Comparison of ENCODE assay signal across 8 mouse cellular contexts in the genomic region with DNA sequence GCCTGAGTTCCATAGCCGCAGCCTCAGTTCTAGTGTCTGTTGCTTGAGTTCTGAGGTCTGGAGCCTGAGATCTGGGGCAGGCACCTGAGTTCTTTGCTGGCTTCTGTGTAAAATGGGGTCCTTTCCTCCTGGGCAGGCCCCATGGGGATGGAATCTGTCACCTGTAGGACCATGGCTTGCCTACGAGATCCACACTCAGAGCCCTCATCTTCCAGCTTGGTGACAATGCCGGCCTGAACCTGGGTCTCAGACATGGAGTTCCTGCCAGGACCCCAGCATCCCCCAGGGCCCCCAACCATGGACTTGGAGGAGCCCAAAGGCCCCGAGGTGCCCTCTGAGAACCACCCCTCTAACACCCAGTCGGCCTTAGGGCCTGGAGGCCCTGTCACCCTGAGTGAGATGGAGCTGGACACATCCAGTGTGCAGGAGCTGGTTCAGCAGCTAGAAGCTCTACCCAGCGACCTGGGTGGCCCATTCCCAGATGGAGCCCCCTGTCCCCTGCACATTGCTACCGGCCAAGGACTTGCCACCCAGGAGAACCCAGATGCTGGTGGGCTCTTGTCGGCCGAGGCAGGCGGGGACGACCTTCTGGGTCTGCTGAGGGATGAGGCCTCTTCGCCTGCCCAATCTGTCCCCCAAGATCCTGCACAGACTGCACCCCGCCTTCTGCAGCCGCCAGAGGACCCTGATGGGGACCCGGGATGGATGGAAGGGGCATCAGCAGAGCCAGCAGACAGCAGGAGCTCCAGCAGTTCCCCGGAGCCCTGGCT. TPM values are rescaled to one million over a fixed set of nuclear protein-coding genes. Genes with fewer than 3 reads are reported as not detected.
DNase-seq lines count a peak whose midpoint lies in the region; ATAC-seq and TF ChIP-seq lines count a peak whose summit lies in the region.

No protein-coding gene starts in this region.

- no peaks in the 10 kb centered on the region for H3K27me3 ChIP-seq in heart, embryonic 12.5 days (replicated peaks)
- H3K27me3 ChIP-seq in forebrain, postnatal 0 days (ENCODE audit: insufficient read depth, low read length) = no peaks in the 10 kb centered on the region
- no peaks in the 10 kb centered on the region for H3K27me3 ChIP-seq in liver, embryonic 16.5 days (ENCODE audit: control insufficient read depth, insufficient read depth, low read depth, low read length)

- DNase-seq in heart, postnatal 25 days (ENCODE audit: low spot score) = no peak
- DNase-seq in ES-E14 (ENCODE audit: low read depth, low spot score) (no peak), adipocyte (ENCODE audit: low spot score) (no peak)
- DNase-seq in forebrain, postnatal 0 days = no peak
- DNase-seq in urinary bladder, postnatal 4 days (ENCODE audit: low spot score in 2 of 2) = no peak
- DNase-seq in adrenal gland, postnatal 10 days = no peak

- no peak overlapping the region for H3K27ac ChIP-seq in heart, embryonic 12.5 days (ENCODE audit: poor library complexity, severe bottlenecking)
- no peak overlapping the region for H3K27ac ChIP-seq in ES-E14 (ENCODE audit: insufficient read depth, low read depth, low read length, poor library complexity, severe bottlenecking)
- H3K27ac ChIP-seq in forebrain, postnatal 0 days (ENCODE audit: low read depth, low read length) = no peak overlapping the region
- peak overlapping the region; percentile 49; the same call in 1 of the 2 replicates for H3K27ac ChIP-seq in liver, embryonic 16.5 days (ENCODE audit: low read length)

- ATAC-seq in heart, embryonic 12.5 days (ENCODE audit: insufficient number of reproducible peaks, low FRiP score) = no peak
- ATAC-seq in forebrain, postnatal 0 days = no peak
- ATAC-seq in liver, embryonic 16.5 days (ENCODE audit: low read depth) = no peak

- no peaks in the 10 kb centered on the region for H3K9me3 ChIP-seq in heart, embryonic 12.5 days (replicated peaks)
- no peaks in the 10 kb centered on the region for H3K9me3 ChIP-seq in ES-E14 (ENCODE audit: control insufficient read depth, insufficient read depth, low read depth, low read length)
- H3K9me3 ChIP-seq in forebrain, postnatal 0 days (ENCODE audit: low read length) = no peaks in the 10 kb centered on the region
- no peaks in the 10 kb centered on the region for H3K9me3 ChIP-seq in liver, embryonic 16.5 days (replicated peaks; ENCODE audit: control insufficient read depth, low read length)

- peak overlapping the region; percentile 87 for H3K4me2 ChIP-seq in heart, embryonic 12.5 days
- peak overlapping the region; percentile 75 for H3K4me2 ChIP-seq in forebrain, postnatal 0 days (ENCODE audit: low read depth)
- H3K4me2 ChIP-seq in liver, embryonic 16.5 days (ENCODE audit: low read depth, low read length) = peak overlapping the region; percentile 68

- H3K9ac ChIP-seq in heart, embryonic 12.5 days = peak overlapping the region; percentile 92
- H3K9ac ChIP-seq in ES-E14 (ENCODE audit: insufficient read depth, low read depth, low read length, poor library complexity, severe bottlenecking) = peak overlapping the region; percentile 93
- H3K9ac ChIP-seq in forebrain, postnatal 0 days = peak overlapping the region; percentile 63
- peak overlapping the region; percentile 83 for H3K9ac ChIP-seq in liver, embryonic 16.5 days (ENCODE audit: low read depth, low read length)

- H3K36me3 ChIP-seq in heart, embryonic 12.5 days = peaks cover 58% of the 10 kb centered on the region
- peaks cover 45% of the 10 kb centered on the region; the same call in 1 of the 2 replicates for H3K36me3 ChIP-seq in ES-E14 (ENCODE audit: control insufficient read depth, insufficient read depth, low read length, poor library complexity, severe bottlenecking)
- peaks cover 40% of the 10 kb centered on the region for H3K36me3 ChIP-seq in forebrain, postnatal 0 days (ENCODE audit: insufficient read depth)
- H3K36me3 ChIP-seq in liver, embryonic 16.5 days (ENCODE audit: control insufficient read depth, insufficient read depth) = peaks cover 20% of the 10 kb centered on the region

- no peak for TF ChIP-seq CTCF in forebrain, postnatal 0 days (IDR thresholded peaks at IDR 0.05; ENCODE audit: low read depth)

- peaks cover 19% of the 10 kb centered on the region for H3K4me1 ChIP-seq in heart, embryonic 12.5 days (replicated peaks)
- peaks cover 0 to 15% of the 10 kb centered on the region in 2 experiments; a peak in 2 of 4 replicates for H3K4me1 ChIP-seq in ES-E14 (ENCODE audit: control insufficient read depth in 2 of 2, insufficient read depth in 2 of 2, low read length in 2 of 2, poor library complexity in 1 of 2)
- 0 out of 2 replicates have a peak, but pooled peaks cover 4% of the 10 kb centered on the region for H3K4me1 ChIP-seq in forebrain, postnatal 0 days (ENCODE audit: insufficient read depth)
- peaks cover 25% of the 10 kb centered on the region for H3K4me1 ChIP-seq in liver, embryonic 16.5 days (ENCODE audit: control insufficient read depth, low read depth, low read length)

- in situ Hi-C loops in ES-E14 (cut with MboI; ENCODE audit: low sequenced_read_pairs in 2 of 2, unreplicated experiment in 2 of 2) = no loop called here

- peak overlapping the region; percentile 85 for H3K4me3 ChIP-seq in heart, embryonic 12.5 days
- H3K4me3 ChIP-seq in ES-E14 (ENCODE audit: insufficient read depth in 1 of 2, low read depth in 1 of 2, low read length in 2 of 2, poor library complexity in 1 of 2, severe bottlenecking in 1 of 2) = peak overlapping the region; percentile 92 to 98
- H3K4me3 ChIP-seq in forebrain, postnatal 0 days (ENCODE audit: low read depth, low read length) = peak overlapping the region; percentile 54
- peak overlapping the region; percentile 74 for H3K4me3 ChIP-seq in liver, embryonic 16.5 days (ENCODE audit: low read depth, low read length)

- 81% methylated on average over 16 of the region's 16 CpGs for WGBS in heart, embryonic 12.5 days
- 79% methylated on average over 16 of the region's 16 CpGs for WGBS in forebrain, postnatal 0 days
- WGBS in liver, embryonic 16.5 days (ENCODE audit: insufficient replicate concordance) = 66% methylated on average over 16 of the region's 16 CpGs

- intact Hi-C loops in heart, postnatal 25 days (cut with DNase I) = no loop called here

TF ChIP-seq in ES-E14, 5 proteins besides CTCF, POLR2A, EP300 and RAD21:
- TF ChIP-seq CHD2 (IDR thresholded peaks at IDR 0.05; ENCODE audit: low read depth, low read length) (no peak), ZC3H11A (IDR thresholded peaks at IDR 0.05; ENCODE audit: borderline replicate concordance, low read depth, low read length) (no peak)

RNA-seq across cellular contexts. Expression of a gene that starts 2.1 kb away (rescaled TPM):
- polyA plus RNA-seq in heart, embryonic 12.5 days (2016; fragmentation: Nextera tagmentation; extraction: Ambion mirVana) = 43.3 and 46.1 TPM in 2 replicates
- total RNA-seq in heart, postnatal 25 days (2021) = 100 to 1,000 TPM in 1 of 2 experiments, 10 to 100 TPM in 1; 98.4 to 123 TPM
- total RNA-seq in ES-E14 (2012; rRNA removed) = 72.3 and 90.2 TPM in 2 replicates
- total RNA-seq in forebrain, postnatal 0 days (2014; rRNA removed) = 43.3 and 44.6 TPM in 2 replicates
- 22.8 and 24.8 TPM in 2 replicates for polyA plus RNA-seq in forebrain, postnatal 0 days (2015; fragmentation: Nextera tagmentation; extraction: Ambion mirVana)
- 24.2 and 26.3 TPM in 2 replicates for polyA plus RNA-seq in liver, embryonic 16.5 days (2015; fragmentation: Nextera tagmentation; extraction: Ambion mirVana)
- total RNA-seq in adrenal gland, postnatal 10 days (2021) = 10 to 100 TPM; 79.8 to 83.8 TPM

RNA-seq across cellular contexts. Expression of a gene that starts 2.1 kb away (rescaled TPM):
- 243 and 253 TPM in 2 replicates for polyA plus RNA-seq in heart, embryonic 12.5 days (2016; fragmentation: Nextera tagmentation; extraction: Ambion mirVana)
- total RNA-seq in heart, postnatal 25 days (2021) = 10 to 100 TPM; 93.8 to 96.6 TPM
- 114 and 138 TPM in 2 replicates for total RNA-seq in ES-E14 (2012; rRNA removed)
- 90.2 and 94.9 TPM in 2 replicates for total RNA-seq in forebrain, postnatal 0 days (2014; rRNA removed)
- polyA plus RNA-seq in forebrain, postnatal 0 days (2015; fragmentation: Nextera tagmentation; extraction: Ambion mirVana) = 134 and 148 TPM in 2 replicates
- 80.0 and 88.1 TPM in 2 replicates for polyA plus RNA-seq in liver, embryonic 16.5 days (2015; fragmentation: Nextera tagmentation; extraction: Ambion mirVana)
- 100 to 1,000 TPM; 109 to 111 TPM for total RNA-seq in adrenal gland, postnatal 10 days (2021)

RNA-seq across cellular contexts. Expression of a gene that starts 16.1 kb away (rescaled TPM):
- 2.0 and 2.2 TPM in 2 replicates for polyA plus RNA-seq in heart, embryonic 12.5 days (2016; fragmentation: Nextera tagmentation; extraction: Ambion mirVana)
- under 1 TPM; 0.42 to 0.61 TPM for total RNA-seq in heart, postnatal 25 days (2021)
- total RNA-seq in ES-E14 (2012; rRNA removed) = 0.85 and 5.0 TPM in 2 replicates
- total RNA-seq in forebrain, postnatal 0 days (2014; rRNA removed) = 87.3 and 113 TPM in 2 replicates
- 66.4 and 79.4 TPM in 2 replicates for polyA plus RNA-seq in forebrain, postnatal 0 days (2015; fragmentation: Nextera tagmentation; extraction: Ambion mirVana)
- 1.6 and 1.8 TPM in 2 replicates for polyA plus RNA-seq in liver, embryonic 16.5 days (2015; fragmentation: Nextera tagmentation; extraction: Ambion mirVana)
- total RNA-seq in adrenal gland, postnatal 10 days (2021) = 1 to 10 TPM; 1.8 to 2.1 TPM

RNA-seq across cellular contexts. Expression of a gene that starts 22.6 kb away (rescaled TPM):
- 1.7 and 2.3 TPM in 2 replicates for polyA plus RNA-seq in heart, embryonic 12.5 days (2016; fragmentation: Nextera tagmentation; extraction: Ambion mirVana)
- not detected for total RNA-seq in heart, postnatal 25 days (2021)
- total RNA-seq in ES-E14 (2012; rRNA removed) = 5.2 and 15.2 TPM in 2 replicates
- 6.3 and 8.5 TPM in 2 replicates for total RNA-seq in forebrain, postnatal 0 days (2014; rRNA removed)
- polyA plus RNA-seq in forebrain, postnatal 0 days (2015; fragmentation: Nextera tagmentation; extraction: Ambion mirVana) = 5.7 and 6.4 TPM in 2 replicates
- polyA plus RNA-seq in liver, embryonic 16.5 days (2015; fragmentation: Nextera tagmentation; extraction: Ambion mirVana) = 0.82 and 1.4 TPM in 2 replicates
- 1 to 10 TPM; 1.9 to 3.0 TPM for total RNA-seq in adrenal gland, postnatal 10 days (2021)

RNA-seq across cellular contexts. Expression of a gene that starts 23.9 kb away (rescaled TPM):
- 41.1 and 43.4 TPM in 2 replicates for polyA plus RNA-seq in heart, embryonic 12.5 days (2016; fragmentation: Nextera tagmentation; extraction: Ambion mirVana)
- 10 to 100 TPM; 30.0 to 33.7 TPM for total RNA-seq in heart, postnatal 25 days (2021)
- total RNA-seq in ES-E14 (2012; rRNA removed) = 27.3 and 34.6 TPM in 2 replicates
- total RNA-seq in forebrain, postnatal 0 days (2014; rRNA removed) = 189 and 229 TPM in 2 replicates
- polyA plus RNA-seq in forebrain, postnatal 0 days (2015; fragmentation: Nextera tagmentation; extraction: Ambion mirVana) = 110 and 130 TPM in 2 replicates
- polyA plus RNA-seq in liver, embryonic 16.5 days (2015; fragmentation: Nextera tagmentation; extraction: Ambion mirVana) = 13.9 and 14.7 TPM in 2 replicates
- total RNA-seq in adrenal gland, postnatal 10 days (2021) = 10 to 100 TPM; 39.2 to 48.9 TPM

Comparison
In these comparisons a context has a peak if more than half of its experiments do, and no peak if none do; other contexts are left out.
1. RNA of a gene that starts 16.1 kb away (total RNA-seq): 87.3 to 113 TPM in forebrain, postnatal 0 days; 1.8 to 2.1 TPM in adrenal gland, postnatal 10 days, 0.85 to 5.0 TPM in ES-E14 and 0.42 to 0.61 TPM in heart, postnatal 25 days; every median in the first group is over 10 times any median in the second.
2. Peak in every context shown above with its lines, with median percentiles within 50 percentile points of each other: H3K4me2 ChIP-seq, H3K4me3 ChIP-seq and H3K9ac ChIP-seq.